Mouse (Mus musculus): ENCODE data around the gene Btg1-ps1.
"Not testable (repeated sequence)": the region's sequence is repeated elsewhere in the genome, so short reads cannot be mapped to it uniquely, and the experiment has no call there.

Gene Btg1-ps1

DNA sequence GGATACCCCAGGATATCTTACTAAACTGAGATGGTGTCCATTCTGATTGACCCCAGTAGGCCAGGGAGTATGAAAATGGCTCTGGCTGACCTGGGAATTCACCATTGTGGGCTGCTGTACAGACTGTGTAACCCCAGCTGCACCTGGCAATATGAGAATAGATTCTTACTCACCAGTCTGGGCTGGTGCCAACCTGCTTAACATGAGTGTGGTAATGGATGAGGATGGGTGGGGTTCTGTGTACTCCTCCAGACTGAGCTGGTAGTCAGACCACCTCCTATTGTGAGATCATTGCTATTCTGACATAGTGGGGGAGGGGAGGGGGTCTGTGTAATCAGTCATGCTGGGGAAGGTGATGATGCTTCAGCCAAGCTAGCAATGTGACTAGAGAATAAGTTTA lies at the start of gene Btg1-ps1:
Gene Btg1-ps1, minus strand, starts transcription at position 219 of the 400 bp plus-strand sequence.
- not testable (repeated sequence) for DNase-seq (ENCODE audit: low spot score)

GRCm38 (mm10) chrX:38066175-38066574 lies 47.6 kb upstream of the Btg1-ps1 start, which contains the start of gene Rhox10:
TSS of gene Rhox10 (plus strand) at chrX:38066475.
- no peak for DNase-seq (ENCODE audit: low spot score)

DNA sequence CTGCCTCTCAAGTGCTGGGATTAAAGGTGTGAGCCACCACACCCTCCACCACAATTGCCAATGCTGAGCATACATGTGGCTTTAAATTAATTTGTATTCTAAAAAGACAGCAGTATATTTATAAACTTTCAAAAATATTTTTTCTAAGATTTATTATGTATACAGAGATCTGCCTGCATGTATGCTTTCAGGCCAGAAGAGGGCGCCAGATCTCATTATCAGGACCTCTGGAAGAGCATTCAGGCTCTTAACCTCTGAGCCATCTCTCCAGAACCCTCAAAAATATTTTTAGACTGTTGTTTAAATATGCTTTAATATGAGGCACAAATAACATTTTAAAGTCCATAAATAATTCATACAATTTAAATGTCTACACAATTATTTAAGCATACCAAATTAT lies 42.9 kb upstream of the Btg1-ps1 start:
- DNase-seq (ENCODE audit: low spot score), result no peak

GRCm38 (mm10) chrX:38043014-38043413 lies 24.4 kb upstream of the Btg1-ps1 start, which contains the start of gene Btg1-ps2:
TSS of gene Btg1-ps2 (minus strand) at chrX:38043114.
- DNase-seq (ENCODE audit: low spot score), result not testable (repeated sequence)

DNA sequence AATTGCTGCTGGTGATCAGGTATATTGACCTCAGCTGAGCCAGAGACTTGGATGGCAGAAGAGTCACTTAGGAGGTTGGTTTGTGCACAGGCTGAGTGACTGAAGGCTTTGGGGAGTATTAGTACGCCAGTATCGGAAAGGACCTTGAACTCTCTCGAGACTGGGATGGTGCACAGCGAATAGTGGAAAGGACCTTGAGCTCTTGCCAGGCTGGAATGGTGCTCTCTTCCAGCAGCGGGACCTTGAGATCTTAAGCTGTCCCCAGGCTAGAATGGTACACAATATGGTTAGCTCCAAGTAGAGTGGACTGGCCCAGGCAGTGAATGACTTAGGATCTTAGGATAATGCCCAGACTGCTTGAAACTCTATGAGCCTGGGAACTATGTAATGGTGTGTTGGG lies 21.1 kb upstream of the Btg1-ps1 start:
- DNase-seq (ENCODE audit: low spot score), result no peak

- DNase-seq (ENCODE audit: low spot score), result no peak
Observed at GRCm38 (mm10) chrX:38033841-38034240, 15.2 kb upstream of the Btg1-ps1 start.

GRCm38 (mm10) chrX:38008756-38009155 lies 9.9 kb downstream of the Btg1-ps1 start:
- no peak for DNase-seq (ENCODE audit: low spot score)
